In the genomic region with DNA sequence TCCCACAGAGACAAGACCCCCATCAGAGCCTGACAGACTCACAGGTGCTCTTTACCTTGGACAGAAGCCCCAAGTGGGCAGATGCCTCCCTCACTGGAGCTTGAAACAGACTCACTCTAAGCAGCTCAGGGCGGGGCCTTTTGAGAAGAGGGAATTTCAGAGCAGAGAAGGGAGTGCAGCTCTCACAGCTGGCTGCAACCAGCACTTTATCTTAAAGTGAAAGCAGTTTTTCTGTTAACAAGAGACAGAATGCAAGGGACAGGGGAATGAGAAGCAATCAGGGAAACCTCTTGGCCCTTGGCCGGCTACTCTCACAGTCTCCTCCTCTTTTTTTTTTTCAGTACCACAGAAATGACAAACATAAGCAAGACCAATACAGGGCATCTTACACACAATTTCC, we compare ENCODE assay signal across 8 mouse cellular contexts. TPM values are rescaled to one million over a fixed set of nuclear protein-coding genes. Genes with fewer than 3 reads are reported as not detected.
DNase-seq lines count a peak whose midpoint lies in the region; ATAC-seq lines count a peak whose summit lies in the region.
"Had no signal": no experiment of that assay in that cellular context is flagged by ENCODE, and none has a peak within 500 bp of the region (broad histone marks: within the 10 kb centered on the region; RNA-seq: fewer than 3 reads in every experiment).

No protein-coding gene starts in this region.

- no peak overlapping the region for H3K4me3 ChIP-seq in forebrain, embryonic 16.5 days (replicated peaks; ENCODE audit: low read length)
- H3K4me3 ChIP-seq: limb, embryonic 12.5 days had no signal

- no peaks in the 10 kb centered on the region for H3K9me3 ChIP-seq in forebrain, embryonic 16.5 days (ENCODE audit: control insufficient read depth, low read length)
- H3K9me3 ChIP-seq: limb, embryonic 12.5 days had no signal

- WGBS in forebrain, embryonic 16.5 days = 39% methylated on average over 2 of the region's 2 CpGs

- H3K9ac ChIP-seq in forebrain, embryonic 16.5 days (replicated peaks; ENCODE audit: low read depth, low read length) = no peak overlapping the region
- H3K9ac ChIP-seq: limb, embryonic 12.5 days had no signal

- H3K4me2 ChIP-seq in forebrain, embryonic 16.5 days (ENCODE audit: low read length) = no peak overlapping the region
- H3K4me2 ChIP-seq: limb, embryonic 12.5 days had no signal

- H3K27me3 ChIP-seq in forebrain, embryonic 16.5 days (replicated peaks; ENCODE audit: control insufficient read depth, insufficient read depth, low read length) = no peaks in the 10 kb centered on the region
- H3K27me3 ChIP-seq: limb, embryonic 12.5 days had no signal

- peak; percentile 9 for DNase-seq in CD4-positive helper T cell, adult 2 months (ENCODE audit: low read depth, low spot score)
- peak; percentile 28 to 31 for DNase-seq in heart, postnatal 36 days
- DNase-seq in lung, postnatal 36 days = peak; percentile 64
- no peak for DNase-seq in right cerebral cortex, postnatal 25 days
- no peak for DNase-seq in right cerebral cortex, adult 18-20 months

- peak; percentile 70 for ATAC-seq in activated CD4-positive, CD25-positive, alpha-beta regulatory T cell, adult 4 months
- no peak for ATAC-seq in forebrain, embryonic 16.5 days

- H3K27ac ChIP-seq in forebrain, embryonic 16.5 days (ENCODE audit: low read length) = no peak overlapping the region
- H3K27ac ChIP-seq: limb, embryonic 12.5 days had no signal

- intact Hi-C loops in heart, postnatal 36 days (cut with DNase I) = loop anchor here (5.0 kb wide), 1 partner anchor 58 kb away; a partner anchor contains a TSS

- no peaks in the 10 kb centered on the region for H3K36me3 ChIP-seq in forebrain, embryonic 16.5 days (ENCODE audit: control insufficient read depth, insufficient read depth)
- H3K36me3 ChIP-seq: limb, embryonic 12.5 days had no signal

- H3K4me1 ChIP-seq in forebrain, embryonic 16.5 days (replicated peaks; ENCODE audit: control insufficient read depth, insufficient read depth, low read length) = no peaks in the 10 kb centered on the region

RNA-seq across cellular contexts. Expression of a gene that starts 56.2 kb away (rescaled TPM):
- not detected for polyA plus RNA-seq in activated CD4-positive, CD25-positive, alpha-beta regulatory T cell, adult 4 months (2017; shearing (Covaris generic))
- total RNA-seq in heart, postnatal 36 days (2021) = 1 to 10 TPM; 2.0 to 3.4 TPM
- polyA plus RNA-seq in forebrain, embryonic 16.5 days (2015; fragmentation: Nextera tagmentation; extraction: Ambion mirVana) = 94.8 and 103 TPM in 2 replicates

Comparison
In these comparisons a context has a peak if more than half of its experiments do, and no peak if none do; other contexts are left out.
1. DNase-seq: peak in CD4-positive helper T cell, adult 2 months (single experiment), heart, postnatal 36 days (2 of 2) and lung, postnatal 36 days (single experiment); none in right cerebral cortex, postnatal 25 days (single experiment) and right cerebral cortex, adult 18-20 months (single experiment).
2. RNA of a gene that starts 56.2 kb away (polyA plus RNA-seq): 94.8 to 103 TPM in forebrain, embryonic 16.5 days; not detected in activated CD4-positive, CD25-positive, alpha-beta regulatory T cell, adult 4 months; every median in the first group is over 10 times any median in the second.